Mouse (Mus musculus) c-Kit-positive CD71-positive TER-119-positive erythroid progenitor cells, embryonic 14.5 days (primary cell): Measurements from ENCODE around the gene Mrps7.

ENCODE experiments used
- DNase-seq: peaks from one replicate; pipeline ENCODE4 v3.0.0-alpha.2; 2013; ENCODE audit warnings: low spot score

The Mrps7 gene

GRCm38 (mm10) chr11:115608421-115609399 is 5.0 kb downstream of the Mrps7 start:
- no peak for DNase-seq

GRCm38 (mm10) chr11:115609576-115609975 is 5.9 kb downstream of the Mrps7 start:
- no peak for DNase-seq

GRCm38 (mm10) chr11:115611173-115611572 is 7.4 kb downstream of the Mrps7 start:
- DNase-seq: no peak

- peak; percentile 38 for DNase-seq
Observed at GRCm38 (mm10) chr11:115612059-115612409, 8.3 kb downstream of the Mrps7 start.

- DNase-seq: peak; percentile 93
Observed at GRCm38 (mm10) chr11:115612410-115613137, 8.8 kb downstream of the Mrps7 start, which contains the start of gene Mif4gd. Mif4gd (minus strand) TSS chr11:115612969.

GRCm38 (mm10) chr11:115613138-115613945 is 9.6 kb downstream of the Mrps7 start:
- no peak for DNase-seq

- DNase-seq: no peak
Observed at GRCm38 (mm10) chr11:115614346-115615107, 10.8 kb downstream of the Mrps7 start.

GRCm38 (mm10) chr11:115615108-115615825 is 11.5 kb downstream of the Mrps7 start:
- no peak for DNase-seq

- no peak for DNase-seq
Observed at GRCm38 (mm10) chr11:115615875-115616274, 12.2 kb downstream of the Mrps7 start.

GRCm38 (mm10) chr11:115616371-115616770 is 12.6 kb downstream of the Mrps7 start:
- DNase-seq: no peak

GRCm38 (mm10) chr11:115616893-115617292 is 13.2 kb downstream of the Mrps7 start:
- no peak for DNase-seq

GRCm38 (mm10) chr11:115618001-115618400 is 14.3 kb downstream of the Mrps7 start:
- DNase-seq: no peak

- no peak for DNase-seq
Observed at GRCm38 (mm10) chr11:115618732-115619516, 15.2 kb downstream of the Mrps7 start.

GRCm38 (mm10) chr11:115619949-115620348 is 16.2 kb downstream of the Mrps7 start:
- DNase-seq: no peak

GRCm38 (mm10) chr11:115623487-115624070 is 19.9 kb downstream of the Mrps7 start:
- DNase-seq: no peak

- no peak for DNase-seq
Observed at GRCm38 (mm10) chr11:115625877-115626276, 22.2 kb downstream of the Mrps7 start.

GRCm38 (mm10) chr11:115626824-115627616 is 23.3 kb downstream of the Mrps7 start:
- no peak for DNase-seq

GRCm38 (mm10) chr11:115627705-115628464 is 24.2 kb downstream of the Mrps7 start, which contains the start of gene Slc25a19:
Slc25a19 (minus strand) TSS chr11:115628295.
- DNase-seq: peak; percentile 99
